Mouse (Mus musculus) ES-E14 (cell line): Measurements from ENCODE around the gene Fbxl22. TPM values are rescaled to one million over a fixed set of nuclear protein-coding genes. Genes with fewer than 3 reads are reported as not detected.

ENCODE experiments used
- DNase-seq: peaks from one replicate; pipeline ENCODE4 v3.0.0-alpha.2; 2013; ENCODE audit warnings: low read depth, low spot score
- H3K27ac ChIP-seq: 2 replicates; pipeline ENCODE4 v1.5.1; 2012; ENCODE audit warnings: low read depth, mild to moderate bottlenecking, low read length, moderate library complexity, mixed read lengths; ENCODE audit not compliant: poor library complexity, insufficient read depth, severe bottlenecking
- H3K36me3 ChIP-seq: 2 replicates; pipeline ENCODE4 v1.6.1; 2012; ENCODE audit warnings: mild to moderate bottlenecking, low read length, moderate library complexity, mixed read lengths; ENCODE audit not compliant: control insufficient read depth, poor library complexity, insufficient read depth, severe bottlenecking
- H3K4me1 ChIP-seq, 2 experiments: fragments of 150-350 bp in 1 of 2; sonication (generic) in 1 of 2; 2 replicates each; pipeline ENCODE4 v1.6.1; 2012; ENCODE audit warnings: low read length in 2 of 2, mild to moderate bottlenecking in 1 of 2, mixed read lengths in 1 of 2; ENCODE audit not compliant: control insufficient read depth in 2 of 2, insufficient read depth in 2 of 2, poor library complexity in 1 of 2
- H3K4me3 ChIP-seq, 2 experiments: fragments of 150-350 bp in 1 of 2; sonication (generic) in 1 of 2; 2 replicates each; pipeline ENCODE4 v1.5.1; 2012; ENCODE audit warnings: low read length in 2 of 2, low read depth in 1 of 2, mild to moderate bottlenecking in 1 of 2, mixed read lengths in 1 of 2; ENCODE audit not compliant: insufficient read depth in 1 of 2, poor library complexity in 1 of 2, severe bottlenecking in 1 of 2
- H3K9ac ChIP-seq: 2 replicates; pipeline ENCODE4 v1.6.1; 2012; ENCODE audit warnings: low read depth, mild to moderate bottlenecking, low read length, mixed read lengths; ENCODE audit not compliant: poor library complexity, insufficient read depth, severe bottlenecking
- H3K9me3 ChIP-seq: fragments of 150-350 bp; sonication (generic); 2 replicates; pipeline ENCODE4 v1.6.1; 2012; ENCODE audit warnings: low read depth, mild to moderate bottlenecking, low read length; ENCODE audit not compliant: control insufficient read depth, insufficient read depth
- CHD2 ChIP-seq: IDR thresholded peaks from 2 replicates; pipeline ENCODE4 v1.6.1; 2014; ENCODE audit warnings: mild to moderate bottlenecking, low read depth, low read length, inconsistent platforms
- HCFC1 ChIP-seq: IDR thresholded peaks from 2 replicates; pipeline ENCODE4 v1.6.1; 2012; ENCODE audit warnings: low read length, inconsistent platforms, borderline replicate concordance; ENCODE audit not compliant: insufficient read depth
- MAFK ChIP-seq: IDR thresholded peaks from 2 replicates; pipeline ENCODE4 v1.6.1; 2014; ENCODE audit warnings: mild to moderate bottlenecking, low read depth, low read length, inconsistent platforms; ENCODE audit not compliant: insufficient read depth
- ZC3H11A ChIP-seq: IDR thresholded peaks from 2 replicates; pipeline ENCODE4 v1.6.1; 2012; ENCODE audit warnings: low read depth, mild to moderate bottlenecking, inconsistent platforms, low read length, borderline replicate concordance
- ZNF384 ChIP-seq: IDR thresholded peaks from 2 replicates; pipeline ENCODE4 v1.6.1; 2012; ENCODE audit warnings: low read depth, low read length, inconsistent platforms
- in situ Hi-C, 2 experiments: fragments of 600-800 bp; cut with MboI; formaldehyde crosslinking; loops; one replicate each; pipeline ENCODE4 v1.15.1; 2025; ENCODE audit warnings: low sequenced_read_pairs in 2 of 2, inconsistent platforms in 1 of 2; ENCODE audit not compliant: unreplicated experiment in 2 of 2
- total RNA-seq: library from RNA; depleted of rRNA; stranded (reverse); fragments of 300-350 nt; gene quantifications from 2 replicates; pipeline ENCODE4 v1.2.3, GENCODE M21; 2012; rRNA removed

Fbxl22 gene
- 0.76 and 0.95 TPM in 2 replicates for total RNA-seq

DNA sequence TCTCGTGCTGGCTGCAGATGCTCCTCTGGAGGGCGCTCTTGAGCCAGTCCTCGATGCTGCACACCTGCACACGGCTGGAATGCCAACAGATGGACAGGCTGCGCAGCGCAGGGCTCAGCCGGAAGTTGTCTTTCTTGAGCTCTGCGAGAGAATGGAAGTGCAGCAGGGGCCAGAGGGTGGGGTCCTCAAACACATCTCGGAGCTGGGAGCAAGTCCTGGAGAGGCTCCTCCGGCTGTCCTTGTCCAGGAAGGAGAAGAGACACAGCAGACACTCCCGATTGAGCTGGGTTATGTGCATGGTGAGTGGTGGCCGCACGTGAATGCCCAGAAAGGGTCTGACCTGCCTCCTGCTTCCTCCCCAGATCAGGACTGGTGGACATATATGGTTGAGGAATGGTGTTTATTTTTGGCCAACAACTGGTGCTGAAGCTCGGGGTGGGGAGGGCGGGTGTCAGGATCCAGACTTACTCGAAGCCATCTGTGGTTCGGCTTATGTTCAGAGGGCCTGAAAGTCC lies at the start of gene Fbxl22:
TSS of gene Fbxl22 (minus strand) at position 338 of the 515 bp plus-strand sequence.
- peaks cover 9 to 11% of the 10 kb centered on the region in 2 experiments; a peak in 3 of 4 replicates for H3K4me1 ChIP-seq
- H3K27ac ChIP-seq = peak within 1 kb of the TSS; percentile 73; the same call in 1 of the 2 replicates
- peaks cover 5% of the 10 kb centered on the region; the same call in 1 of the 2 replicates for H3K36me3 ChIP-seq
- no peaks in the 10 kb centered on the region for H3K9me3 ChIP-seq
- peak; percentile 78 for DNase-seq
- in situ Hi-C loops = no loop called here
- peak within 1 kb of the TSS; percentile 22 to 53 for H3K4me3 ChIP-seq
- H3K9ac ChIP-seq = peak within 1 kb of the TSS; percentile 57; the same call in 1 of the 2 replicates
- peak; percentile 27; the same call in 1 of the 2 replicates for TF ChIP-seq HCFC1
- TF ChIP-seq ZC3H11A = no peak

DNA sequence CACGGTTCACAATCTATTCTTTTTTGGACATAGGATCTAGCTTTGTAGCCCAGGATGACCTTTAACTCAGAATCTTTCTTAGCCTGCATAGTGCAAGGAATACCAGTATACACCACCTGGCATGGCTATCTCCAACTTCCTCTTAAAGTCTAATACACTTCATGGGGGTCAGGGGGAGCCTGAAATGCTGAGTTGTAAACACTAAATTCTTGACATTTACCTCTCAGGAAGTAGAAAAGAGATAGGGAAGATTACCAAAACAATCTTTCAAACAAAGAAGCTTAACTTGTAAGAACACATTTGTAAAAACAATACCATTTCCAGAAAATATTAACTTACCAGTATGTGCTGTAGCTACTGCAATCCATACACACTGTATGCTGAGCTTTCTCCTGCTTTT lies 47.8 kb upstream of the Fbxl22 start:
- in situ Hi-C loops = no loop called here
- Histone ChIP-seq H3K4me1 (no peaks in the 10 kb centered on the region), H3K36me3 (no peaks in the 10 kb centered on the region), H3K27ac (no peak overlapping the region), H3K9me3 (no peaks in the 10 kb centered on the region), H3K9ac (no peak overlapping the region), H3K4me3 (no peak overlapping the region)
- no peak for TF ChIP-seq CHD2
- no peak for DNase-seq

DNA sequence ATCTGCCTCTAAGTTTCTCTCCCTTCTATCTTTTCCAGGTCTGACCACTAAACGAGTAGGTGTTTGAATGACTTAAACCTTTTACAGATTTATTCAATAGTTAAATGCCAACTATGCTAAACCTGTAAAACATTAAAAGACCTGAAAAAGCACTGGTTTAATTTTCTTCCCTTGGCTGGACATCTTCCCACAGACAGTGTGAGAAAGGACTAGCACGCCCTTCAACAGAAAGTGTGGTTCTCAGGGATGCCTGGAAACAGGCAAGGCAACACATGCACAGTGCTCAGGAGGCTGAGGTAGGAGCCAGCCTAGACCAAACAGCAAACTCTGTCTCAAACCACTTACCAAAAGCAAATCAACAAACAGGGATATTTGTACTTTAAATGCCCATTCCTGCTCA lies 47.1 kb upstream of the Fbxl22 start:
- in situ Hi-C loops = no loop called here
- TF ChIP-seq MAFK = no peak
- no peak for TF ChIP-seq ZNF384
- no peak for TF ChIP-seq HCFC1
- no peak for TF ChIP-seq CHD2
- TF ChIP-seq ZC3H11A = no peak

DNA sequence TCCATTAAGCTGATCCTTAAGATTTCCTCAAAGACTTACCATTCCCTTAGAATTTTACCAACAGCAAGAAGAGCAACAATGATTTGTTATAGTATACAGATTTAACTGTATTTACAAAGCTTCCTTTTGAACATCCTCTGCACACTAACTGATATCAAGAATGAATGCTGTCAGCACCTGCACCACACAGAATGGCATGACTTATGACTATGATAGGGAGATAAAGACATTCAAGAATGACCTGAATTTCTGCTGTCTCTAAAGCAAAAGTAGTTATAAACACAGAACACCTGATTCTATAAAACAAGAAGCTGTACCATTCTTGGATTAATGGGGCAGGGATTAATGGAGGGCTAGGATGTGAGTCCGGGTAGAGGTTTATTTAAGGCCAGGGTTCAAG lies 46.3 kb upstream of the Fbxl22 start:
- H3K9me3 ChIP-seq = no peaks in the 10 kb centered on the region
- H3K4me3 ChIP-seq = no peak overlapping the region
- TF ChIP-seq ZC3H11A = no peak
- TF ChIP-seq MAFK = no peak
- TF ChIP-seq CHD2 = no peak
- TF ChIP-seq HCFC1 = no peak
- TF ChIP-seq ZNF384 = no peak
- no peaks in the 10 kb centered on the region for H3K36me3 ChIP-seq
- no peaks in the 10 kb centered on the region for H3K4me1 ChIP-seq
- in situ Hi-C loops = no loop called here
- DNase-seq = no peak
- no peak overlapping the region for H3K9ac ChIP-seq
- no peak overlapping the region for H3K27ac ChIP-seq

More for the DNA sequence above, 47.1 kb upstream of the Fbxl22 start:
- DNase-seq = no peak
- Histone ChIP-seq H3K9me3 (no peaks in the 10 kb centered on the region), H3K9ac (no peak overlapping the region), H3K4me3 (no peak overlapping the region), H3K4me1 (no peaks in the 10 kb centered on the region), H3K36me3 (no peaks in the 10 kb centered on the region), H3K27ac (no peak overlapping the region)

DNA sequence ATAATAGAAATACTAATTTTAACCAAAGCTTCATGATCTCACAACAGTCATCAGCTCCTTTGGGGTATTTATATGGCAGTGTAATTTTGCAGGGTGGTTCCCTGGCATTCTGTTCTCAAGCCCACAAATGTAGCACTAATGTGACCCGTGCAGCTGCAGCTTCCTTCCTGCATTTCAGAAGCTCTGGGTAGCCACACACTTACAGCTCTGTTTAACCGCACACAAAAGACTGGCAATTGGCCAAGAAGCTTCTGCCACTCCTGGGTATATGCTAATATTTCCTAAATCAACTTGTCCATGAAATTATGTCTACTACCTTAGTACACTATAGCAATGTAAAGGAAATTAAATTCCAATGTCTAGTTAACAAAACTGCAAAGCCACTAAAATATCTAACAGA lies 45.9 kb upstream of the Fbxl22 start:
- Histone ChIP-seq H3K36me3 (no peaks in the 10 kb centered on the region), H3K9ac (no peak overlapping the region), H3K4me1 (no peaks in the 10 kb centered on the region), H3K27ac (no peak overlapping the region), H3K9me3 (no peaks in the 10 kb centered on the region), H3K4me3 (no peak overlapping the region)
- TF ChIP-seq ZNF384 = no peak
- TF ChIP-seq MAFK = no peak
- no peak for TF ChIP-seq CHD2
- no peak for TF ChIP-seq ZC3H11A
- TF ChIP-seq HCFC1 = no peak
- DNase-seq = no peak
- in situ Hi-C loops = no loop called here
